In genomic region chr7:24531211-24531971, GRCm38 (mm10) we compare ENCODE assay signal across 7 mouse cellular contexts. TPM values are rescaled to one million over a fixed set of nuclear protein-coding genes. Genes with fewer than 3 reads are reported as not detected.
DNase-seq lines count a peak whose midpoint lies in the region; ATAC-seq lines count a peak whose summit lies in the region.

No protein-coding gene starts in this region.

- peak overlapping the region; percentile 93 for H3K4me2 ChIP-seq in intestine, embryonic 14.5 days (ENCODE audit: low read length)
- H3K4me2 ChIP-seq in limb, embryonic 11.5 days (ENCODE audit: low read depth, severe bottlenecking): peak overlapping the region; percentile 88
- H3K4me2 ChIP-seq in midbrain, embryonic 12.5 days (replicated peaks): peak overlapping the region; percentile 73

- H3K4me1 ChIP-seq in intestine, embryonic 14.5 days (replicated peaks; ENCODE audit: control insufficient read depth, insufficient read depth, low read length): peaks cover 15% of the 10 kb centered on the region
- H3K4me1 ChIP-seq in limb, embryonic 11.5 days (ENCODE audit: control insufficient read depth, insufficient read depth, low read length): peaks cover 16% of the 10 kb centered on the region
- H3K4me1 ChIP-seq in midbrain, embryonic 12.5 days: peaks cover 40% of the 10 kb centered on the region

- peaks cover 16% of the 10 kb centered on the region for H3K36me3 ChIP-seq in intestine, embryonic 14.5 days (ENCODE audit: control insufficient read depth, insufficient read depth, low read length)
- peaks cover 7% of the 10 kb centered on the region for H3K36me3 ChIP-seq in limb, embryonic 11.5 days (ENCODE audit: control insufficient read depth, insufficient read depth, low read length)
- H3K36me3 ChIP-seq in midbrain, embryonic 12.5 days: peaks cover 33% of the 10 kb centered on the region

- 2% methylated on average over 43 of the region's 43 CpGs for WGBS in intestine, embryonic 14.5 days
- 1% methylated on average over 43 of the region's 43 CpGs for WGBS in limb, embryonic 11.5 days
- 1% methylated on average over 43 of the region's 43 CpGs for WGBS in midbrain, embryonic 12.5 days

- intact Hi-C loops in gastrocnemius, postnatal 14 days (cut with DNase I; ENCODE audit: low total_unique reads): no loop called here

- peak; percentile 52 for ATAC-seq in intestine, embryonic 14.5 days (replicated peaks; ENCODE audit: low FRiP score, low TSS enrichment, low read depth)
- 0 out of 2 replicates have a peak, but pooled peaks have one; percentile 0 for ATAC-seq in limb, embryonic 11.5 days (ENCODE audit: insufficient number of reproducible peaks, low FRiP score, low TSS enrichment, low read depth)
- peak; percentile 67 for ATAC-seq in midbrain, embryonic 12.5 days (ENCODE audit: low FRiP score, low read depth)

- H3K27ac ChIP-seq in intestine, embryonic 14.5 days (ENCODE audit: low read depth): peak overlapping the region; percentile 63
- no peak overlapping the region for H3K27ac ChIP-seq in limb, embryonic 11.5 days (replicated peaks; ENCODE audit: low read depth, low read length)
- H3K27ac ChIP-seq in midbrain, embryonic 12.5 days (replicated peaks): peak overlapping the region; percentile 82

- peak; percentile 84 for DNase-seq in adrenal gland, postnatal 10 days
- DNase-seq in embryo, embryonic 10 days (ENCODE audit: low spot score): peak; percentile 87
- peak; percentile 82 for DNase-seq in gastrocnemius, postnatal 14 days
- peak; percentile 86 for DNase-seq in intestine, embryonic 14.5 days (ENCODE audit: low spot score)
- peak; percentile 82 for DNase-seq in limb, embryonic 11.5 days (ENCODE audit: low spot score)
- DNase-seq in spleen, adult 12 weeks (ENCODE audit: low spot score): peak; percentile 40

- peak overlapping the region; percentile 82 for H3K4me3 ChIP-seq in intestine, embryonic 14.5 days (ENCODE audit: low read depth, low read length)
- peak overlapping the region; percentile 56 for H3K4me3 ChIP-seq in limb, embryonic 11.5 days (ENCODE audit: low read depth, low read length)
- H3K4me3 ChIP-seq in midbrain, embryonic 12.5 days: peak overlapping the region; percentile 67

- H3K27me3 ChIP-seq in intestine, embryonic 14.5 days (replicated peaks; ENCODE audit: control insufficient read depth, insufficient read depth, low read length): 0 out of 2 replicates have a peak, but pooled peaks cover 3% of the 10 kb centered on the region
- H3K27me3 ChIP-seq in limb, embryonic 11.5 days (ENCODE audit: control insufficient read depth, insufficient read depth, low read length): peaks cover 13% of the 10 kb centered on the region
- peaks cover 25% of the 10 kb centered on the region for H3K27me3 ChIP-seq in midbrain, embryonic 12.5 days

- H3K9ac ChIP-seq in intestine, embryonic 14.5 days (ENCODE audit: low read length): peak overlapping the region; percentile 75
- H3K9ac ChIP-seq in limb, embryonic 11.5 days (ENCODE audit: low read length): peak overlapping the region; percentile 81
- H3K9ac ChIP-seq in midbrain, embryonic 12.5 days (replicated peaks): peak overlapping the region; percentile 88

- H3K9me3 ChIP-seq in intestine, embryonic 14.5 days (ENCODE audit: control insufficient read depth, low read length): no peaks in the 10 kb centered on the region
- H3K9me3 ChIP-seq in limb, embryonic 11.5 days (ENCODE audit: control insufficient read depth, low read length): no peaks in the 10 kb centered on the region; the same call in 1 of the 2 replicates
- no peaks in the 10 kb centered on the region for H3K9me3 ChIP-seq in midbrain, embryonic 12.5 days

RNA-seq across cellular contexts. Expression of gene Irgq, which starts 0.9 kb away (rescaled TPM):
- total RNA-seq in adrenal gland, postnatal 10 days (2021): 10 to 100 TPM; 17.6 to 23.3 TPM
- 10 to 100 TPM; 10.5 to 12.8 TPM for total RNA-seq in gastrocnemius, postnatal 14 days (2021)
- 6.3 and 7.3 TPM in 2 replicates for polyA plus RNA-seq in intestine, embryonic 14.5 days (2014; fragmentation: Nextera tagmentation; extraction: Ambion mirVana)
- polyA plus RNA-seq in limb, embryonic 11.5 days (2014; fragmentation: Nextera tagmentation; extraction: Ambion mirVana): 7.5 and 8.1 TPM in 2 replicates
- polyA plus RNA-seq in midbrain, embryonic 12.5 days (2016; fragmentation: Nextera tagmentation; extraction: Ambion mirVana): 30.4 and 31.5 TPM in 2 replicates

RNA-seq across cellular contexts. Expression of gene Pinlyp, which starts 14.5 kb away (rescaled TPM):
- not detected for total RNA-seq in adrenal gland, postnatal 10 days (2021)
- total RNA-seq in gastrocnemius, postnatal 14 days (2021): not detected
- polyA plus RNA-seq in intestine, embryonic 14.5 days (2014; fragmentation: Nextera tagmentation; extraction: Ambion mirVana): not detected in 2 replicates
- 0.19 TPM in 1 of 2 replicates, not detected in the other for polyA plus RNA-seq in limb, embryonic 11.5 days (2014; fragmentation: Nextera tagmentation; extraction: Ambion mirVana)
- polyA plus RNA-seq in midbrain, embryonic 12.5 days (2016; fragmentation: Nextera tagmentation; extraction: Ambion mirVana): not detected in 2 replicates

RNA-seq across cellular contexts. Expression of gene Xrcc1, which starts 14.7 kb away (rescaled TPM):
- 10 to 100 TPM; 37.4 to 48.6 TPM for total RNA-seq in adrenal gland, postnatal 10 days (2021)
- 10 to 100 TPM; 16.5 to 18.5 TPM for total RNA-seq in gastrocnemius, postnatal 14 days (2021)
- polyA plus RNA-seq in intestine, embryonic 14.5 days (2014; fragmentation: Nextera tagmentation; extraction: Ambion mirVana): 91.5 and 108 TPM in 2 replicates
- polyA plus RNA-seq in limb, embryonic 11.5 days (2014; fragmentation: Nextera tagmentation; extraction: Ambion mirVana): 141 and 148 TPM in 2 replicates
- 89.8 and 101 TPM in 2 replicates for polyA plus RNA-seq in midbrain, embryonic 12.5 days (2016; fragmentation: Nextera tagmentation; extraction: Ambion mirVana)

RNA-seq across cellular contexts. Expression of gene AC161166.1, which starts 19.1 kb away (rescaled TPM):
- not detected for total RNA-seq in adrenal gland, postnatal 10 days (2021)
- total RNA-seq in gastrocnemius, postnatal 14 days (2021): not detected
- polyA plus RNA-seq in intestine, embryonic 14.5 days (2014; fragmentation: Nextera tagmentation; extraction: Ambion mirVana): 0.40 and 0.46 TPM in 2 replicates
- polyA plus RNA-seq in limb, embryonic 11.5 days (2014; fragmentation: Nextera tagmentation; extraction: Ambion mirVana): 0.48 and 0.52 TPM in 2 replicates
- polyA plus RNA-seq in midbrain, embryonic 12.5 days (2016; fragmentation: Nextera tagmentation; extraction: Ambion mirVana): 2.1 and 2.3 TPM in 2 replicates

RNA-seq across cellular contexts. Expression of gene Zfp428, which starts 24.6 kb away (rescaled TPM):
- total RNA-seq in adrenal gland, postnatal 10 days (2021): 1 to 10 TPM; 6.0 to 9.1 TPM
- total RNA-seq in gastrocnemius, postnatal 14 days (2021): 1 to 10 TPM; 6.4 to 8.3 TPM
- polyA plus RNA-seq in intestine, embryonic 14.5 days (2014; fragmentation: Nextera tagmentation; extraction: Ambion mirVana): 30.3 and 33.7 TPM in 2 replicates
- 65.6 and 75.7 TPM in 2 replicates for polyA plus RNA-seq in limb, embryonic 11.5 days (2014; fragmentation: Nextera tagmentation; extraction: Ambion mirVana)
- polyA plus RNA-seq in midbrain, embryonic 12.5 days (2016; fragmentation: Nextera tagmentation; extraction: Ambion mirVana): 163 and 178 TPM in 2 replicates

Comparison
In these comparisons a context has a peak if more than half of its experiments do, and no peak if none do; other contexts are left out.
1. ATAC-seq: peak in every context shown above with its lines; median percentile 67 in midbrain, embryonic 12.5 days; 52 in intestine, embryonic 14.5 days; 0 in limb, embryonic 11.5 days.